Mouse (Mus musculus): ENCODE results near the gene Fam117b. TPM values are rescaled to one million over a fixed set of nuclear protein-coding genes. Genes with fewer than 3 reads are reported as not detected.

The Fam117b gene
- 39.6 TPM for polyA plus RNA-seq (2017; shearing (Covaris generic))

GRCm38 (mm10) chr1:59912413-59913157, at the start of gene Fam117b:
TSS of gene Fam117b (plus strand) at chr1:59913006.

Other genes starting within 250 kb of the Fam117b start
- 350 TPM for gene Sumo1, start 242.2 kb upstream of the Fam117b start, polyA plus RNA-seq (2017; shearing (Covaris generic))
- 202 TPM for gene Nop58, start 228.0 kb upstream of the Fam117b start, polyA plus RNA-seq (2017; shearing (Covaris generic))
- gene Bmpr2, start 149.6 kb upstream of the Fam117b start, polyA plus RNA-seq (2017; shearing (Covaris generic)): 0.89 TPM
- 0.96 TPM for gene Ica1l, start 130.2 kb downstream of the Fam117b start, polyA plus RNA-seq (2017; shearing (Covaris generic))
- 4.8 TPM for gene Carf, start 185.2 kb downstream of the Fam117b start, polyA plus RNA-seq (2017; shearing (Covaris generic))
- 39.4 TPM for gene Wdr12, start 185.6 kb downstream of the Fam117b start, polyA plus RNA-seq (2017; shearing (Covaris generic))

Data from CD4-positive, CD25-positive, alpha-beta regulatory T cell (primary cell).